Mouse (Mus musculus) MEL (cell line): ENCODE results near the gene Ddx41. TPM values are rescaled to one million over a fixed set of nuclear protein-coding genes. Genes with fewer than 3 reads are reported as not detected.

Experiments
- DNase-seq: peaks from one replicate; pipeline ENCODE4 v3.0.0; 2011; ENCODE audit warnings: low read depth, low spot score
- H3K27ac ChIP-seq: 2 replicates; pipeline ENCODE4 v1.5.1; 2012; ENCODE audit warnings: low read depth, mild to moderate bottlenecking, control low read depth, low read length, moderate library complexity; ENCODE audit not compliant: control insufficient read depth
- H3K27me3 ChIP-seq, 2 experiments: fragments of 150-350 bp in 1 of 2; sonication (generic) in 1 of 2; 2 replicates each; pipeline ENCODE4 v1.6.1; 2012; ENCODE audit warnings: low read length in 2 of 2, mild to moderate bottlenecking in 2 of 2, improper control_type of control experiment in 1 of 2, moderate library complexity in 1 of 2; ENCODE audit not compliant: insufficient read depth in 2 of 2, control insufficient read depth in 1 of 2
- H3K36me3 ChIP-seq, 2 experiments: 2 replicates each; pipeline ENCODE4 v1.6.1; 2012 to 2014; ENCODE audit warnings: low read length in 2 of 2, improper control_type of control experiment in 1 of 2, inconsistent platforms in 1 of 2, mild to moderate bottlenecking in 1 of 2; ENCODE audit not compliant: insufficient read depth in 2 of 2, control insufficient read depth in 1 of 2
- H3K4me1 ChIP-seq, 2 experiments: fragments of 150-350 bp in 1 of 2; sonication (generic) in 1 of 2; 2 replicates each; pipeline ENCODE4 v1.6.1; 2012; ENCODE audit warnings: low read length in 2 of 2, improper control_type of control experiment in 1 of 2, mild to moderate bottlenecking in 1 of 2; ENCODE audit not compliant: insufficient read depth in 2 of 2, control insufficient read depth in 1 of 2
- H3K4me3 ChIP-seq, 2 experiments: fragments of 150-350 bp in 1 of 2; sonication (generic) in 1 of 2; 2 replicates each; pipeline ENCODE4 v1.5.1; 2012; ENCODE audit warnings: low read depth in 2 of 2, low read length in 2 of 2, mild to moderate bottlenecking in 2 of 2, moderate library complexity in 2 of 2, control low read depth in 1 of 2, improper control_type of control experiment in 1 of 2; ENCODE audit not compliant: control insufficient read depth in 1 of 2, insufficient read depth in 1 of 2
- H3K79me2 ChIP-seq: 2 replicates; pipeline ENCODE4 v1.6.1; 2012; ENCODE audit warnings: mild to moderate bottlenecking, low read length, moderate library complexity; ENCODE audit not compliant: control insufficient read depth, poor library complexity, insufficient read depth
- H3K9ac ChIP-seq: 2 replicates; pipeline ENCODE4 v1.6.1; 2012; ENCODE audit warnings: low read depth, mild to moderate bottlenecking, control low read depth, low read length, moderate library complexity; ENCODE audit not compliant: control insufficient read depth, poor library complexity, severe bottlenecking
- H3K9me3 ChIP-seq: fragments of 150-350 bp; sonication (generic); replicated peaks from 2 replicates; pipeline ENCODE4 v1.6.1; 2012; ENCODE audit warnings: mild to moderate bottlenecking, low read length, improper control_type of control experiment, moderate library complexity; ENCODE audit not compliant: insufficient read depth
- BHLHE40 ChIP-seq: IDR thresholded peaks from 2 replicates; pipeline ENCODE4 v1.6.1; 2012; ENCODE audit warnings: low read depth, mild to moderate bottlenecking, inconsistent platforms, low read length, improper control_type of control experiment, borderline replicate concordance
- CHD1 ChIP-seq: IDR thresholded peaks from 2 replicates; pipeline ENCODE4 v1.6.1; 2012; ENCODE audit warnings: low read depth, mild to moderate bottlenecking, inconsistent platforms, low read length, improper control_type of control experiment
- CHD2 ChIP-seq: IDR thresholded peaks from 2 replicates; pipeline ENCODE4 v1.6.1; 2011; ENCODE audit warnings: low read length, improper control_type of control experiment
- CTCF ChIP-seq, 3 experiments: IDR thresholded peaks in 2 of 3; conservative IDR thresholded peaks in 1 of 3; 2 replicates each; pipeline ENCODE4 v1.5.1; 2011 to 2012; ENCODE audit warnings: low read length in 3 of 3, low read depth in 2 of 3, mild to moderate bottlenecking in 2 of 3, improper control_type of control experiment in 1 of 3, inconsistent platforms in 1 of 3, mixed read lengths in 1 of 3, moderate library complexity in 1 of 3; ENCODE audit not compliant: control insufficient read depth in 1 of 3, insufficient read depth in 1 of 3, poor library complexity in 1 of 3, severe bottlenecking in 1 of 3
- E2F4 ChIP-seq: IDR thresholded peaks from 2 replicates; pipeline ENCODE4 v1.6.1; 2011; ENCODE audit warnings: low read depth, low read length, improper control_type of control experiment, borderline replicate concordance
- ELF1 ChIP-seq: IDR thresholded peaks from 2 replicates; pipeline ENCODE4 v1.6.1; 2014; ENCODE audit warnings: low read depth, mild to moderate bottlenecking, inconsistent platforms, low read length, improper control_type of control experiment, moderate library complexity
- EP300 ChIP-seq, 2 experiments: IDR thresholded peaks; 2 replicates each; pipeline ENCODE4 v1.6.1; 2011; ENCODE audit warnings: improper control_type of control experiment in 2 of 2, low read length in 2 of 2, low read depth in 1 of 2, mild to moderate bottlenecking in 1 of 2
- GABPA ChIP-seq: IDR thresholded peaks from 2 replicates; pipeline ENCODE4 v1.6.1; 2012; ENCODE audit warnings: low read depth, mild to moderate bottlenecking, inconsistent platforms, low read length, improper control_type of control experiment, moderate library complexity
- GATA1 ChIP-seq: IDR thresholded peaks from 2 replicates; pipeline ENCODE4 v1.6.1; 2011; ENCODE audit warnings: low read depth, low read length, improper control_type of control experiment
- MAFK ChIP-seq: IDR thresholded peaks from 2 replicates; pipeline ENCODE4 v1.6.1; 2011; ENCODE audit warnings: low read depth, mild to moderate bottlenecking, low read length, improper control_type of control experiment, borderline replicate concordance
- MAX ChIP-seq: IDR thresholded peaks from 2 replicates; pipeline ENCODE4 v1.6.1; 2011; ENCODE audit warnings: low read length, improper control_type of control experiment
- MAZ ChIP-seq: IDR thresholded peaks from 2 replicates; pipeline ENCODE4 v1.6.1; 2012; ENCODE audit warnings: low read depth, mild to moderate bottlenecking, inconsistent platforms, low read length, improper control_type of control experiment
- MEF2A ChIP-seq: IDR thresholded peaks from 2 replicates; pipeline ENCODE4 v1.6.1; 2014; ENCODE audit warnings: low read depth, mild to moderate bottlenecking, inconsistent platforms, low read length, improper control_type of control experiment; ENCODE audit not compliant: poor library complexity, insufficient replicate concordance, severe bottlenecking; ENCODE audit errors: extremely low read depth
- MYB ChIP-seq: IDR thresholded peaks from 2 replicates; pipeline ENCODE4 v1.6.1; 2011; ENCODE audit warnings: mild to moderate bottlenecking, low read depth, low read length, improper control_type of control experiment
- NRF1 ChIP-seq: IDR thresholded peaks from 2 replicates; pipeline ENCODE4 v1.6.1; 2014; ENCODE audit warnings: low read depth, mild to moderate bottlenecking, inconsistent platforms, low read length, improper control_type of control experiment, moderate library complexity; ENCODE audit not compliant: poor library complexity, insufficient read depth, severe bottlenecking
- POLR2A ChIP-seq, 2 experiments: IDR thresholded peaks; 2 replicates each; pipeline ENCODE4 v1.6.1; 2011 to 2012; ENCODE audit warnings: low read length in 2 of 2, mild to moderate bottlenecking in 2 of 2, control low read depth in 1 of 2, improper control_type of control experiment in 1 of 2, low read depth in 1 of 2, moderate library complexity in 1 of 2; ENCODE audit not compliant: control insufficient read depth in 1 of 2, insufficient read depth in 1 of 2, poor library complexity in 1 of 2
- POLR2AphosphoS2 ChIP-seq: IDR thresholded peaks from 2 replicates; pipeline ENCODE4 v1.6.1; 2011; ENCODE audit warnings: low read length, improper control_type of control experiment
- RCOR1 ChIP-seq: IDR thresholded peaks from 2 replicates; pipeline ENCODE4 v1.6.1; 2012; ENCODE audit warnings: low read depth, mild to moderate bottlenecking, inconsistent platforms, low read length, improper control_type of control experiment
- SIN3A ChIP-seq: IDR thresholded peaks from 2 replicates; pipeline ENCODE4 v1.6.1; 2012; ENCODE audit warnings: low read length, improper control_type of control experiment, inconsistent platforms
- TCF12 ChIP-seq: IDR thresholded peaks from 2 replicates; pipeline ENCODE4 v1.6.1; 2014; ENCODE audit warnings: low read depth, mild to moderate bottlenecking, inconsistent platforms, low read length, improper control_type of control experiment, moderate library complexity
- USF2 ChIP-seq, 2 experiments: IDR thresholded peaks; 2 replicates each; pipeline ENCODE4 v1.6.1; 2011 to 2012; ENCODE audit warnings: improper control_type of control experiment in 2 of 2, low read length in 2 of 2, borderline replicate concordance in 1 of 2, inconsistent platforms in 1 of 2, low read depth in 1 of 2, mild to moderate bottlenecking in 1 of 2; ENCODE audit not compliant: insufficient read depth in 1 of 2
- ZC3H11A ChIP-seq: IDR thresholded peaks from 2 replicates; pipeline ENCODE4 v1.6.1; 2012; ENCODE audit warnings: low read depth, mild to moderate bottlenecking, inconsistent platforms, low read length, improper control_type of control experiment
- ZKSCAN1 ChIP-seq: IDR thresholded peaks from 2 replicates; pipeline ENCODE4 v1.6.1; 2012; ENCODE audit warnings: low read depth, mild to moderate bottlenecking, inconsistent platforms, low read length, improper control_type of control experiment, moderate library complexity
- ZMIZ1 ChIP-seq: IDR thresholded peaks from 2 replicates; pipeline ENCODE4 v1.6.1; 2012; ENCODE audit warnings: low read depth, mild to moderate bottlenecking, inconsistent platforms, low read length, improper control_type of control experiment, moderate library complexity
- polyA plus RNA-seq, 2 experiments: library from polyadenylated mRNA; stranded (reverse) in 1 of 2; unstranded in 1 of 2; fragments of >175 nt in 1 of 2; fragments of >200 nt in 1 of 2; gene quantifications; 2 replicates each; pipeline versions ENCODE4 v1.2.1 to v1.2.4; 2012; ENCODE audit warnings: low replicate concordance in 2 of 2, low read depth in 1 of 2; ENCODE audit not compliant: insufficient read length in 2 of 2, insufficient read depth in 1 of 2, missing spikeins in 1 of 2
- total RNA-seq: library from RNA; depleted of rRNA; stranded (reverse); fragments of 300-350 nt; gene quantifications from 2 replicates; pipeline ENCODE4 v1.2.3, GENCODE M21; 2012

The Ddx41 gene
- total and polyA plus RNA-seq, 3 experiments: 58.5 to 88.8 TPM; not detected in 1

GRCm38 (mm10) chr13:55549061-55549460 lies 12.6 kb upstream of the Ddx41 start:
- Histone ChIP-seq H3K79me2 (no peaks in the 10 kb centered on the region), H3K4me3 (no peak overlapping the region), H3K9ac (no peak overlapping the region), H3K4me1 (no peaks in the 10 kb centered on the region)
- DNase-seq: no peak
- TF ChIP-seq GABPA (no peak), MAX (no peak), GATA1 (no peak), MYB (no peak), CHD2 (no peak), MAZ (no peak), MAFK (no peak), MEF2A (no peak), RCOR1 (no peak), BHLHE40 (no peak), CHD1 (no peak), ZMIZ1 (no peak), USF2 (IDR thresholded peaks at IDR 0.05; ENCODE audit: borderline replicate concordance in 1 of 2, insufficient read depth in 1 of 2, low read depth in 1 of 2, low read length in 2 of 2) (no peak), EP300 (IDR thresholded peaks at IDR 0.05; ENCODE audit: low read depth in 1 of 2, low read length in 2 of 2) (no peak), ZC3H11A (no peak), ELF1 (no peak), POLR2AphosphoS2 (no peak), SIN3A (no peak), E2F4 (no peak)
- TF ChIP-seq, all 39 proteins: peak for 0
- Histone ChIP-seq H3K36me3 (no peaks in the 10 kb centered on the region; a peak in 1 of 4 replicates), H3K9me3 (no peaks in the 10 kb centered on the region), H3K27me3 (no peaks in the 10 kb centered on the region), H3K27ac (no peak overlapping the region)

GRCm38 (mm10) chr13:55548426-55548825 lies 12.0 kb upstream of the Ddx41 start:
- Histone ChIP-seq H3K79me2 (no peaks in the 10 kb centered on the region), H3K27ac (no peak overlapping the region), H3K9me3 (no peaks in the 10 kb centered on the region), H3K9ac (no peak overlapping the region), H3K4me1 (no peaks in the 10 kb centered on the region), H3K36me3 (no peaks in the 10 kb centered on the region; a peak in 1 of 4 replicates), H3K27me3 (no peaks in the 10 kb centered on the region), H3K4me3 (no peak overlapping the region)
- TF ChIP-seq ZKSCAN1 (no peak), TCF12 (no peak), SIN3A (no peak), NRF1 (no peak), CTCF (IDR thresholded peaks at IDR 0.05 in 2 of 3, conservative IDR thresholded peaks at IDR 0.05 in 1 of 3; ENCODE audit: control insufficient read depth in 1 of 3, insufficient read depth in 1 of 3, low read depth in 2 of 3, low read length in 3 of 3, poor library complexity in 1 of 3, severe bottlenecking in 1 of 3) (no peak), POLR2A (IDR thresholded peaks at IDR 0.05; ENCODE audit: control insufficient read depth in 1 of 2, insufficient read depth in 1 of 2, low read depth in 1 of 2, low read length in 2 of 2, poor library complexity in 1 of 2) (no peak)
- DNase-seq: no peak
